8 mouse cellular contexts compared by ENCODE assay signal in the genomic region with DNA sequence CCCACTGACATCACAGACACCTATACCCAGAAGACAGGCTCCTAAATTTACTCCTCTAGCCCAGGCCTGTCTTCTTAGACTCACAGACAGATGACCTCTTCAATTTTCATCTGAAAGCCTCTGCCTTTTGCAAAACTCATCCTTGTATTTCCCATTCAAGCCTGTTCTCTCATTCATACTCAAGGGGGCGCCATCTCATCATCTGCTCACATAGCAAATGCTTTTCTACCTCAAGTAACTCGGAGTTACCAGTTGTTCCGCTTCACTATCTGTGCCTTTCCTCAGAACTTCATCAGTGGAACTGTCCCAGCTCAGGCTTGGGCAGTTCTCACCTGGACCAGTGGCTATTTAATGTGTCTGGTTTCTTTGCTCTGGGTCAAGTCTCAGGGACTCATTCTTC.
DNase-seq lines count a peak whose midpoint lies in the region; ATAC-seq and TF ChIP-seq lines count a peak whose summit lies in the region.
"Had no signal": no experiment of that assay in that cellular context is flagged by ENCODE, and none has a peak within 500 bp of the region (broad histone marks: within the 10 kb centered on the region; RNA-seq: fewer than 3 reads in every experiment).

No protein-coding gene starts in this region.

- no peak overlapping the region for H3K4me2 ChIP-seq in hindbrain, postnatal 0 days (ENCODE audit: low read depth, low read length)

- 14% methylated on average over 3 of the region's 3 CpGs for WGBS in hindbrain, postnatal 0 days
- WGBS in lung, adult 2 months = 12% methylated on average over 3 of the region's 3 CpGs

- H3K27me3 ChIP-seq in hindbrain, postnatal 0 days (ENCODE audit: insufficient read depth, low read length) = no peaks in the 10 kb centered on the region

- H3K4me3 ChIP-seq in hindbrain, postnatal 0 days (ENCODE audit: low read length) = no peak overlapping the region
- H3K4me3 ChIP-seq in lung, adult 2 months (replicated peaks; ENCODE audit: extremely low read depth, low read depth, low read length) = no peak overlapping the region
- H3K4me3 ChIP-seq: myocyte had no signal

- DNase-seq in kidney, adult 9 months = peak; percentile 53
- DNase-seq in kidney, adult 11 months = no peak
- peak; percentile 33 for DNase-seq in MN1 (ENCODE audit: low spot score)
- peak; percentile 67 for DNase-seq in adrenal gland, postnatal 10 days
- peak; percentile 80 for DNase-seq in hindbrain, postnatal 0 days (ENCODE audit: low spot score)
- peak; percentile 3 for DNase-seq in lung, adult 2 months
- no peak for DNase-seq in spleen, postnatal 14 days (ENCODE audit: low spot score in 2 of 2)

- peak; percentile 86 for TF ChIP-seq CTCF in hindbrain, postnatal 0 days (IDR thresholded peaks at IDR 0.05; ENCODE audit: low read depth)
- no peak for TF ChIP-seq CTCF in lung, adult 2 months (IDR thresholded peaks at IDR 0.05; ENCODE audit: insufficient read depth, low read length)

- no peak overlapping the region for H3K27ac ChIP-seq in hindbrain, postnatal 0 days

- ATAC-seq in hindbrain, postnatal 0 days = no peak

- no peak overlapping the region for H3K9ac ChIP-seq in hindbrain, postnatal 0 days (replicated peaks; ENCODE audit: low read length)

- H3K36me3 ChIP-seq in hindbrain, postnatal 0 days (ENCODE audit: insufficient read depth, low read length) = no peaks in the 10 kb centered on the region

- TF ChIP-seq POLR2A in lung, adult 2 months (IDR thresholded peaks at IDR 0.05; ENCODE audit: borderline replicate concordance, extremely low read depth, low read depth, low read length) = no peak

- peaks cover 4% of the 10 kb centered on the region; the same call in 1 of the 2 replicates for H3K4me1 ChIP-seq in hindbrain, postnatal 0 days (ENCODE audit: insufficient read depth, low read length)
- no peaks in the 10 kb centered on the region for H3K4me1 ChIP-seq in lung, adult 2 months (ENCODE audit: control insufficient read depth, insufficient read depth, low read length)

- no peaks in the 10 kb centered on the region for H3K9me3 ChIP-seq in hindbrain, postnatal 0 days (ENCODE audit: low read length)

Comparison
In these comparisons a context has a peak if more than half of its experiments do, and no peak if none do; other contexts are left out.
1. DNase-seq: peak in kidney, adult 9 months (single experiment), MN1 (single experiment), adrenal gland, postnatal 10 days (single experiment), hindbrain, postnatal 0 days (single experiment) and lung, adult 2 months (single experiment); none in kidney, adult 11 months (single experiment) and spleen, postnatal 14 days (0 of 2).